In genomic region chr4:135166413-135167225, GRCm38 (mm10) we compare ENCODE assay signal across 9 mouse cellular contexts. TPM values are rescaled to one million over a fixed set of nuclear protein-coding genes. Genes with fewer than 3 reads are reported as not detected.
DNase-seq lines count a peak whose midpoint lies in the region; ATAC-seq and TF ChIP-seq lines count a peak whose summit lies in the region.
"Had no signal": no experiment of that assay in that cellular context is flagged by ENCODE, and none has a peak within 500 bp of the region (broad histone marks: within the 10 kb centered on the region; RNA-seq: fewer than 3 reads in every experiment).

No protein-coding gene starts in this region.

- peaks cover 11% of the 10 kb centered on the region for H3K4me1 ChIP-seq in intestine, embryonic 14.5 days (replicated peaks; ENCODE audit: control insufficient read depth, insufficient read depth, low read length)
- no peaks in the 10 kb centered on the region for H3K4me1 ChIP-seq in intestine, postnatal 0 days (replicated peaks; ENCODE audit: control insufficient read depth, insufficient read depth, low read length)
- peaks cover 11% of the 10 kb centered on the region; the same call in 1 of the 2 replicates for H3K4me1 ChIP-seq in hindbrain, embryonic 15.5 days (replicated peaks)
- peaks cover 12% of the 10 kb centered on the region for H3K4me1 ChIP-seq in midbrain, embryonic 14.5 days (ENCODE audit: control insufficient read depth, insufficient read depth, low read length)

- H3K9me3 ChIP-seq in intestine, embryonic 14.5 days (ENCODE audit: control insufficient read depth, low read length): no peaks in the 10 kb centered on the region
- H3K9me3 ChIP-seq in intestine, postnatal 0 days (ENCODE audit: control insufficient read depth): no peaks in the 10 kb centered on the region
- H3K9me3 ChIP-seq in hindbrain, embryonic 15.5 days: no peaks in the 10 kb centered on the region
- no peaks in the 10 kb centered on the region for H3K9me3 ChIP-seq in midbrain, embryonic 14.5 days (ENCODE audit: control insufficient read depth, low read length)

- peaks cover 35% of the 10 kb centered on the region for H3K27me3 ChIP-seq in intestine, embryonic 14.5 days (replicated peaks; ENCODE audit: control insufficient read depth, insufficient read depth, low read length)
- H3K27me3 ChIP-seq in intestine, postnatal 0 days (replicated peaks; ENCODE audit: control insufficient read depth, insufficient read depth, low read length): peaks cover 25% of the 10 kb centered on the region; the same call in 1 of the 2 replicates
- peaks cover 49% of the 10 kb centered on the region for H3K27me3 ChIP-seq in hindbrain, embryonic 15.5 days
- peaks cover 41% of the 10 kb centered on the region for H3K27me3 ChIP-seq in midbrain, embryonic 14.5 days (ENCODE audit: control insufficient read depth, insufficient read depth, low read length)
- H3K27me3 ChIP-seq: CH12.LX had no signal

- ATAC-seq in intestine, embryonic 14.5 days (replicated peaks; ENCODE audit: low FRiP score, low TSS enrichment, low read depth): peak; percentile 70
- no peak for ATAC-seq in intestine, postnatal 0 days
- no peak for ATAC-seq in hindbrain, embryonic 15.5 days (ENCODE audit: low FRiP score, low read depth)
- peak; percentile 14; the same call in 1 of the 2 replicates for ATAC-seq in midbrain, embryonic 14.5 days (ENCODE audit: low FRiP score, low TSS enrichment)

- 11% methylated on average over 23 of the region's 23 CpGs for WGBS in intestine, embryonic 14.5 days
- 27% methylated on average over 22 of the region's 23 CpGs for WGBS in intestine, postnatal 0 days
- 6% methylated on average over 23 of the region's 23 CpGs for WGBS in hindbrain, embryonic 15.5 days
- 2% methylated on average over 23 of the region's 23 CpGs for WGBS in midbrain, embryonic 14.5 days

- no peak overlapping the region for H3K9ac ChIP-seq in intestine, embryonic 14.5 days (ENCODE audit: low read length)
- no peak overlapping the region for H3K9ac ChIP-seq in intestine, postnatal 0 days (ENCODE audit: low read depth, low read length)
- H3K9ac ChIP-seq in hindbrain, embryonic 15.5 days: no peak overlapping the region
- H3K9ac ChIP-seq in midbrain, embryonic 14.5 days (replicated peaks; ENCODE audit: low read length): peak overlapping the region; percentile 6; the same call in 1 of the 2 replicates

- H3K4me3 ChIP-seq in intestine, embryonic 14.5 days (ENCODE audit: low read depth, low read length): no peak overlapping the region
- H3K4me3 ChIP-seq in intestine, postnatal 0 days (ENCODE audit: low read depth, low read length): no peak overlapping the region
- no peak overlapping the region for H3K4me3 ChIP-seq in hindbrain, embryonic 15.5 days
- H3K4me3 ChIP-seq in midbrain, embryonic 14.5 days (replicated peaks; ENCODE audit: low read depth, low read length): no peak overlapping the region

- no peak overlapping the region for H3K4me2 ChIP-seq in intestine, embryonic 14.5 days (ENCODE audit: low read length)
- H3K4me2 ChIP-seq in intestine, postnatal 0 days (replicated peaks; ENCODE audit: low read depth): no peak overlapping the region; the same call in 1 of the 2 replicates
- peak overlapping the region; percentile 16 for H3K4me2 ChIP-seq in hindbrain, embryonic 15.5 days
- H3K4me2 ChIP-seq in midbrain, embryonic 14.5 days (ENCODE audit: low read length): peak overlapping the region; percentile 33

- DNase-seq in intestine, embryonic 14.5 days (ENCODE audit: low spot score): peak; percentile 71
- peak; percentile 72 for DNase-seq in embryo, embryonic 11 days
- DNase-seq in midbrain, embryonic 14.5 days: peak; percentile 71
- no peak for DNase-seq in gastrocnemius, adult 18-20 months (ENCODE audit: low spot score)
- DNase-seq in adrenal gland, postnatal 36 days: no peak
- DNase-seq in Muller cell, postnatal 12 days (ENCODE audit: inconsistent ontology term): no peak

- no peak overlapping the region for H3K27ac ChIP-seq in intestine, embryonic 14.5 days (ENCODE audit: low read depth)
- H3K27ac ChIP-seq in intestine, postnatal 0 days (ENCODE audit: low read depth, low read length): no peak overlapping the region
- no peak overlapping the region for H3K27ac ChIP-seq in hindbrain, embryonic 15.5 days (replicated peaks)
- 0 out of 2 replicates have a peak overlapping the region, but pooled peaks have one; percentile 20 for H3K27ac ChIP-seq in midbrain, embryonic 14.5 days (replicated peaks; ENCODE audit: low read depth, low read length)

- TF ChIP-seq CTCF in intestine, postnatal 0 days (IDR thresholded peaks at IDR 0.05; ENCODE audit: low read depth): no peak

- no peaks in the 10 kb centered on the region for H3K36me3 ChIP-seq in intestine, embryonic 14.5 days (ENCODE audit: control insufficient read depth, insufficient read depth, low read length)
- H3K36me3 ChIP-seq in intestine, postnatal 0 days (ENCODE audit: control insufficient read depth, insufficient read depth): no peaks in the 10 kb centered on the region
- no peaks in the 10 kb centered on the region for H3K36me3 ChIP-seq in hindbrain, embryonic 15.5 days
- no peaks in the 10 kb centered on the region for H3K36me3 ChIP-seq in midbrain, embryonic 14.5 days (ENCODE audit: control insufficient read depth, insufficient read depth, low read length)

RNA-seq across cellular contexts. Expression of gene Runx3, which starts 46.2 kb away (rescaled TPM):
- 0.19 and 0.20 TPM in 2 replicates for polyA plus RNA-seq in intestine, embryonic 14.5 days (2014; fragmentation: Nextera tagmentation; extraction: Ambion mirVana)
- polyA plus RNA-seq in intestine, postnatal 0 days (2015; fragmentation: Nextera tagmentation; extraction: Ambion mirVana): 0.17 and 0.21 TPM in 2 replicates
- 0.04 and 0.05 TPM in 2 replicates for polyA plus RNA-seq in hindbrain, embryonic 15.5 days (2015; fragmentation: Nextera tagmentation; extraction: Ambion mirVana)
- not detected in 2 replicates for polyA plus RNA-seq in midbrain, embryonic 14.5 days (2014; fragmentation: Nextera tagmentation; extraction: Ambion mirVana)
- total RNA-seq in gastrocnemius, adult 18-20 months (2021): under 1 TPM; 0.05 to 0.07 TPM
- 1 to 10 TPM; 2.0 to 3.9 TPM for total RNA-seq in adrenal gland, postnatal 36 days (2021)

Comparison
In these comparisons a context has a peak if more than half of its experiments do, and no peak if none do; other contexts are left out.
1. ATAC-seq: peak in intestine, embryonic 14.5 days (single experiment) and midbrain, embryonic 14.5 days (single experiment); none in intestine, postnatal 0 days (single experiment) and hindbrain, embryonic 15.5 days (single experiment).
2. DNase-seq: peak in intestine, embryonic 14.5 days (single experiment), embryo, embryonic 11 days (single experiment) and midbrain, embryonic 14.5 days (single experiment); none in gastrocnemius, adult 18-20 months (single experiment), adrenal gland, postnatal 36 days (0 of 2) and Muller cell, postnatal 12 days (single experiment).
3. H3K4me2 ChIP-seq: peak in hindbrain, embryonic 15.5 days (single experiment) and midbrain, embryonic 14.5 days (single experiment); none in intestine, embryonic 14.5 days (single experiment) and intestine, postnatal 0 days (single experiment).